8 mouse cellular contexts compared by ENCODE assay signal in genomic region chr1:161034435-161035280, GRCm38 (mm10). TPM values are rescaled to one million over a fixed set of nuclear protein-coding genes. Genes with fewer than 3 reads are reported as not detected.
DNase-seq lines count a peak whose midpoint lies in the region; ATAC-seq and TF ChIP-seq lines count a peak whose summit lies in the region.

Gene Zbtb37, minus strand, starts transcription at chr1:161034849.

- no peaks in the 10 kb centered on the region for H3K9me3 ChIP-seq in heart, embryonic 15.5 days (replicated peaks)
- H3K9me3 ChIP-seq in liver, embryonic 14.5 days (ENCODE audit: control insufficient read depth, low read length) = no peaks in the 10 kb centered on the region
- no peaks in the 10 kb centered on the region for H3K9me3 ChIP-seq in neural tube, embryonic 11.5 days (ENCODE audit: control insufficient read depth, low read length)
- no peaks in the 10 kb centered on the region for H3K9me3 ChIP-seq in stomach, postnatal 0 days (ENCODE audit: control insufficient read depth, low read length)

- peaks cover 47% of the 10 kb centered on the region for H3K36me3 ChIP-seq in heart, embryonic 15.5 days
- H3K36me3 ChIP-seq in liver, embryonic 14.5 days (replicated peaks; ENCODE audit: control insufficient read depth, insufficient read depth, low read depth) = peaks cover 39% of the 10 kb centered on the region
- H3K36me3 ChIP-seq in neural tube, embryonic 11.5 days (ENCODE audit: control insufficient read depth, insufficient read depth, low read length) = peaks cover 6% of the 10 kb centered on the region
- peaks cover 16% of the 10 kb centered on the region for H3K36me3 ChIP-seq in stomach, postnatal 0 days (ENCODE audit: control insufficient read depth, insufficient read depth, low read length)

- TF ChIP-seq EP300 in liver, embryonic 14.5 days (IDR thresholded peaks at IDR 0.05; ENCODE audit: low read depth) = no peak
- peak; percentile 78 for TF ChIP-seq EP300 in stomach, postnatal 0 days (optimal IDR thresholded peaks at IDR 0.05)

- peak within 1 kb of the TSS; percentile 95 for H3K27ac ChIP-seq in heart, embryonic 15.5 days
- H3K27ac ChIP-seq in liver, embryonic 14.5 days = peak within 1 kb of the TSS; percentile 98
- H3K27ac ChIP-seq in neural tube, embryonic 11.5 days (ENCODE audit: low read depth, low read length) = peak within 1 kb of the TSS; percentile 78
- peak within 1 kb of the TSS; percentile 96 for H3K27ac ChIP-seq in stomach, postnatal 0 days (replicated peaks)

- under 1% methylated on average over 73 of the region's 76 CpGs for WGBS in heart, embryonic 15.5 days
- under 1% methylated on average over 73 of the region's 76 CpGs for WGBS in liver, embryonic 14.5 days (ENCODE audit: insufficient replicate concordance)
- WGBS in neural tube, embryonic 11.5 days = under 1% methylated on average over 58 of the region's 76 CpGs
- WGBS in stomach, postnatal 0 days = under 1% methylated on average over 66 of the region's 76 CpGs

- H3K27me3 ChIP-seq in heart, embryonic 15.5 days = no peaks in the 10 kb centered on the region
- no peaks in the 10 kb centered on the region for H3K27me3 ChIP-seq in liver, embryonic 14.5 days (ENCODE audit: control insufficient read depth, insufficient read depth, low read length)
- H3K27me3 ChIP-seq in neural tube, embryonic 11.5 days (ENCODE audit: control insufficient read depth, insufficient read depth, low read length) = no peaks in the 10 kb centered on the region
- no peaks in the 10 kb centered on the region for H3K27me3 ChIP-seq in stomach, postnatal 0 days (ENCODE audit: control insufficient read depth, insufficient read depth, low read length)

- H3K4me1 ChIP-seq in heart, embryonic 15.5 days (replicated peaks) = peaks cover 28% of the 10 kb centered on the region
- peaks cover 12 to 13% of the 10 kb centered on the region in 2 experiments for H3K4me1 ChIP-seq in liver, embryonic 14.5 days (replicated peaks; ENCODE audit: control insufficient read depth in 2 of 2, insufficient read depth in 2 of 2, low read length in 1 of 2)
- H3K4me1 ChIP-seq in neural tube, embryonic 11.5 days (ENCODE audit: control insufficient read depth, insufficient read depth, low read length) = peaks cover 7% of the 10 kb centered on the region
- H3K4me1 ChIP-seq in stomach, postnatal 0 days (replicated peaks; ENCODE audit: control insufficient read depth, insufficient read depth) = no peaks in the 10 kb centered on the region; the same call in 1 of the 2 replicates

- no peak for TF ChIP-seq CTCF in liver, embryonic 14.5 days (IDR thresholded peaks at IDR 0.05; ENCODE audit: low read depth)
- no peak for TF ChIP-seq CTCF in stomach, postnatal 0 days (IDR thresholded peaks at IDR 0.05; ENCODE audit: low read depth)

- H3K4me3 ChIP-seq in heart, embryonic 15.5 days = peak within 1 kb of the TSS; percentile 82
- H3K4me3 ChIP-seq in liver, embryonic 14.5 days (ENCODE audit: insufficient read depth in 1 of 2, low read depth in 2 of 2, low read length in 2 of 2) = peak within 1 kb of the TSS; percentile 84 to 89
- peak within 1 kb of the TSS; percentile 76 for H3K4me3 ChIP-seq in neural tube, embryonic 11.5 days (ENCODE audit: low read depth, low read length)
- peak within 1 kb of the TSS; percentile 84 for H3K4me3 ChIP-seq in stomach, postnatal 0 days (ENCODE audit: low read depth, low read length)

- peak; percentile 98 for DNase-seq in c-Kit-negative CD71-positive TER-119-positive erythroid progenitor cells, embryonic 14.5 days (ENCODE audit: low read depth, low spot score)
- DNase-seq in fibroblast of lung, adult 2 months (ENCODE audit: low read depth) = peak; percentile 98
- DNase-seq in kidney, postnatal 25 days = peak; percentile 99
- peak; percentile 98 to 99 (median 98) for DNase-seq in liver, embryonic 14.5 days (ENCODE audit: low read depth in 3 of 3, low spot score in 3 of 3)
- DNase-seq in neural tube, embryonic 11.5 days (ENCODE audit: low spot score) = peak; percentile 100
- peak; percentile 99 for DNase-seq in stomach, postnatal 0 days (ENCODE audit: low spot score)

- peak within 1 kb of the TSS; percentile 82 for H3K9ac ChIP-seq in heart, embryonic 15.5 days
- peak within 1 kb of the TSS; percentile 95 for H3K9ac ChIP-seq in liver, embryonic 14.5 days (replicated peaks)
- peak within 1 kb of the TSS; percentile 91 for H3K9ac ChIP-seq in neural tube, embryonic 11.5 days (ENCODE audit: low read length)
- peak within 1 kb of the TSS; percentile 88 for H3K9ac ChIP-seq in stomach, postnatal 0 days (ENCODE audit: low read length)

- peak; percentile 89 for ATAC-seq in CD4-positive, CD25-positive, alpha-beta regulatory T cell, adult 4 months
- ATAC-seq in heart, embryonic 15.5 days (replicated peaks; ENCODE audit: insufficient number of reproducible peaks, insufficient read depth, low FRiP score, low read depth) = peak; percentile 93
- ATAC-seq in liver, embryonic 14.5 days (ENCODE audit: insufficient read depth) = peak; percentile 83
- ATAC-seq in neural tube, embryonic 11.5 days (ENCODE audit: insufficient read depth, low FRiP score, low TSS enrichment) = peak; percentile 93
- ATAC-seq in stomach, postnatal 0 days (ENCODE audit: low FRiP score, low TSS enrichment) = peak; percentile 94

- peak within 1 kb of the TSS; percentile 87 for H3K4me2 ChIP-seq in heart, embryonic 15.5 days
- peak within 1 kb of the TSS; percentile 85 for H3K4me2 ChIP-seq in liver, embryonic 14.5 days (ENCODE audit: low read depth)
- peak within 1 kb of the TSS; percentile 68 for H3K4me2 ChIP-seq in neural tube, embryonic 11.5 days (ENCODE audit: low read depth)
- peak within 1 kb of the TSS; percentile 70 for H3K4me2 ChIP-seq in stomach, postnatal 0 days (replicated peaks; ENCODE audit: low read depth)

RNA-seq across cellular contexts. Expression of gene Zbtb37, which starts in this region (rescaled TPM):
- polyA plus RNA-seq in CD4-positive, CD25-positive, alpha-beta regulatory T cell, adult 4 months (2017; shearing (Covaris generic)) = 10 to 100 TPM in 1 of 2 experiments, 1 to 10 TPM in 1; 8.3 to 11.0 TPM
- 6.4 and 7.4 TPM in 2 replicates for polyA plus RNA-seq in heart, embryonic 15.5 days (2015; fragmentation: Nextera tagmentation; extraction: Ambion mirVana)
- polyA plus RNA-seq in liver, embryonic 14.5 days (2012; rRNA removed) = 0.49 and 0.73 TPM in 2 replicates
- 1.8 TPM in 2 replicates for polyA plus RNA-seq in liver, embryonic 14.5 days (2014; fragmentation: Nextera tagmentation; extraction: Ambion mirVana)
- 9.4 and 12.4 TPM in 2 replicates for polyA plus RNA-seq in neural tube, embryonic 11.5 days (2014; fragmentation: Nextera tagmentation; extraction: Ambion mirVana)
- polyA plus RNA-seq in stomach, postnatal 0 days (2015; fragmentation: Nextera tagmentation; extraction: Ambion mirVana) = 2.2 and 2.8 TPM in 2 replicates

Comparison
In these comparisons a context has a peak if more than half of its experiments do, and no peak if none do; other contexts are left out.
1. Peak in every context shown above with its lines: DNase-seq, ATAC-seq, H3K4me3 ChIP-seq and H3K27ac ChIP-seq.